Mouse (Mus musculus): ENCODE measurements around the gene Reep3.

Gene Reep3

DNA sequence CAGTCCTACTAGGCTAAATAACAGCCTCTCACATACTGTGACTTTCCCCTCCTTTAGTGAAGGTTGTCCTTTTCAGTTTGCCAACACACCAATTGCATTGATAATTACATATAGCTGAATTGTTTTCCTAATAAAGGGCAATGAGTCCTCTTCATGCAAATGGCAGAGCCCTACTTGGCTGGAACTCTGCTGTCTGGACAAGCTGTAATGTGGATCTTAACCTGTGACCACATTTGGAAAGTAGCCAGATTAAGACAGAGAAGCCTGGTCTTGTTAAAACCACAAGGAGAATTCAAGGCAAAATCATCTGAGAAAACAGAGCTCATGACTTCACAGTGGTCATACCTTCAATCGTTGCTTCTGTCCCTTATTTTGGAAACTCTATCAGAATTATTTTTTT is 121.3 kb downstream of the Reep3 start:
- no peak for DNase-seq (ENCODE audit: extremely low spot score, low spot score)

DNA sequence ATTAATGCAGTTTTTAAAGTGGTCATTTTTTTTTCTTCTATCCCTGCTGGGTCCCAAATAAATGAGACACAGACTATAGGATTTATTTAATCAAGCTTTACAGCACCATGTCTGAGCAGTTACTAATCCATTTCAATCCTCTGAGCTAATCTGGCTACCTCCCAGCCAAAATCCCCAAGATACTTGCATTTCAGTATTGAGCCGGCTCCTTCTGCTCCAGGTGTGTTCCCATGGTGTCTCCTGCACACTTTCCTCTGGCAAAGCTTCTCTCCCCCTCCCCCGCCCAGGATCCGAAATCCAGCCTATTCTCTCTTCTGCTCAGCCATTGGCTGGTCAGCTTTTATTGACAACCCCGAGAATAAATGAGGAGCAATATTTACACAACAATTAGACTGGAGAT is 122.3 kb downstream of the Reep3 start:
- no peak for DNase-seq (ENCODE audit: extremely low spot score, low spot score)

DNA sequence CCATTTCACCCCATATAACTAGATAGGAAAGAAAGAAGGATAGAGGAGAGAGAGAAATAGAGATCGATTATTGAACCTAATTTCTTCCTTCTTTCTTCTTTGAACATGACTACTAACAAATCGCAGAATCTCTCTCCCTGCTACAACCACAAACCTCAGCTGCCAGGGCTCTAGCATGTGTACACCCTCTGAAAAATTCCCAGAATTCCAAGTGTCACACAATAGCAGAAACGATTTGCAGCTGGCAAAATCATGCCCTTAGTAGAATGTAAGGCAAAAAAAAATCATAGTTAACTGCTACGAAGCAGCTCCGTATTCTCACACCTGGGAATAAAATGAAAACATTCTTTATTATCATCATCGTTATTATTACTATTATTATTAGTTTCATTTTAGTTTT is 122.9 kb downstream of the Reep3 start:
- no peak for DNase-seq (ENCODE audit: extremely low spot score, low spot score)

DNA sequence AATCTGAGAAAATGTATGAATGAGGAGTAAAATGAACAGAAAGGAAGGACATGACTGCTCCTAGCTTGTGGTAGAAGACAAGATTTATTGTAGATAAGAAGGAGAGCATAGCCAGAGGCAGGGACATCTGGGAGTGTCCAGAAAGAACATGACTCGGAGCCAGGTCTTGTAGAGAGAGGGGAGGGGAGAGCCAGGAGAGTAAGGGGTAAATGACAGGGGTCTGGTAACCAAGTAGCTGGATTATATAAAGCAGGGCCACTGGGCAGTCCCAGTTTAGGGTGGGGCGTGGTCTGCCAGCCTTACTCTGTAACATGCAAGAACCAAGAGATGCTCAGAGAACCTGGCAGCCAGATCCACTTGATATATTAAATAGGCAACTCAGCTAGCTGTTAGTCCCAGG is 123.5 kb downstream of the Reep3 start:
- DNase-seq (ENCODE audit: extremely low spot score, low spot score) = no peak

DNA sequence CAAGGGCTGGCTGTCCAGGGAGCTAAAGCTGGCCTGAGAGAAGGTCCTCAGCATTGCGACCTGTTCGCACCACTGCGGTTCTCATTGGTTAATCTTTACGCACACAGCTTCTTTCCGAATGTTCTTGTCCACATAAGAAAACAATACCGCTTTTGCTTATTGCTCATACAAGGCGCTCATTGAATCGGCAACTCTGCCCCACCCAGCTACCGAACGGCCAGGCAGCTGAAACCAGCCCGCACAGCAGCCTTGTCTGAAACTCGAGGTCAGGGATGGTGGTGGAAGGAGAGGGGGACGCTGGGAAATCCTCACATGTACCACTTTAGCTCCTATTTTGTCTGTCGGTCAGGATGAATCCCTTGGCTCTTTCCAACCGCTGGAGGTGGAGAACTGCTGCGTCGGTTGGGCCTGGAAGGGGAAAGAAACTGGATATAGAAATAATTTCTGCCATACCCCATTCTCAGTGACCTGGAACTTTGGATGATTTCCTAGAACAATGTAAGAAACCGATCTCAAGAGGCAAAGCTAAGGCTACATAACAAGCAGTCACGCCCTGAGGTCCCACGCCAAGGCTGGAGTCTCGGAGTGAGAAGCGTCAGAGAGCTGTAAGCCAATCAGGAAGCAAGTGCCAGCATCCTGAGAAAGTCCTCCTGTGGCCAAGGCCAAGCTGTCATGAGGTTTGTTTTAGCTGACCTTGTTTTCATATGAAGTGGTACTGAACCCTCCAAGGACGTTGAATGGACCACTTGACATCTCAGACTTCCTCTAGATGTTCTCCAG is 126.2 kb downstream of the Reep3 start:
- DNase-seq (ENCODE audit: extremely low spot score, low spot score) = no peak

DNA sequence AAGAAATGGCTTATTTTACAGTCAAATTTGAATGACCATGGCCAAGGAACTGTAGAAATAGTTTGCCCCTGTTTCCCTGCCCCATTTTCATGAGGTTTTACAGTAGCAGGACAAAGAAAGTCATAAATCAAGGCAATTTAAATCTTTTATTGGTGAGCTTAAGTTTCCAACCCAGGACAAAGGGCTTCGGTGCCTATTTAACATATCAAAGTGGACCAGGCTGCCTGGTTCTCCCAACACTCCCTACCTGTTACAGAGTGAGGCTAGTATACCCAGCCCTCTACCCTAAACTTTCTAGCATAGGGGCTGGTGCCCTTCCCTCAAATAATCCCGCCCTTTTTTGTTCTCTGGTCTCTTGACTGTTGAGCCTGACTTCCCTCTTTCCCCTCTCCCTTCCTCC is 127.2 kb downstream of the Reep3 start:
- no peak for DNase-seq (ENCODE audit: extremely low spot score, low spot score)

DNA sequence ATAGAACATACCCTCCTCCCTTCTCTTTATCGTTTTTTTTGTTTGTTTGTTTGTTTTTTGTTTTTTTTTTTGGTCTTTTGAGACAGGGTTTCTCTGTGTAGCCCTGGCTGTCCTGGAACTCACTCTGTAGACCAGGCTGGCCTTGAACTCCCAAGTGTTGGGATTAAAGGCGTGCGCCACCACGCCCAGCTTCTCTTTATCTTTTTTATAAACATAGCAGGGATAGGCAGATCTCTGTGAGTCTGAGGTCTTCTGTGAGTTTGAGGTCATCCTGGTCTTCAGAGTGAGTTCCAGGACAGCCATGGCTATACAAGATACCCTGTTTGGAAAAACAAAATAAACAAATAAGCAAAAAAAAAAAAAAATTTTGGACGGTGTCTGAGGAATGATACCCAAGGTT is 127.7 kb downstream of the Reep3 start:
- DNase-seq (ENCODE audit: extremely low spot score, low spot score) = no peak

DNA sequence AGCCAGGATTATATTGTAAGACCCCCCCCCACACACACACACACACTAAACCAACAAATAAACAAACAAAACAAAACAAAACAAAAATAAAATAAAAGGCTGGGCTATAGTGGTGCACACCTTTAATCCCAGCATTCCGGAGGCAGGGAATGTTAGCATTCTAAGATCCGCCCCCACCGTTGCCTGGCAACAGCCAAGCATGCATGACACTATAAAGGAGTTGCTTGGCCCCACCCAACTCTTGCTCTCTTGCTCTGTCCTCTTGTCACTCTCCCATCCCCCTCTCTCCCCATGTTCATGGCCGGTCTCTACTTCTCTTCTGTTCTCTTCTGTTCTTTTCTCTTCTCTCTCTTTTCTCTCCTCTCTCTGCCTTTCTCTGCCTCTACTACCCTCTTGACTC is 128.2 kb downstream of the Reep3 start:
- peak; percentile 36 for DNase-seq (ENCODE audit: extremely low spot score, low spot score)

DNA sequence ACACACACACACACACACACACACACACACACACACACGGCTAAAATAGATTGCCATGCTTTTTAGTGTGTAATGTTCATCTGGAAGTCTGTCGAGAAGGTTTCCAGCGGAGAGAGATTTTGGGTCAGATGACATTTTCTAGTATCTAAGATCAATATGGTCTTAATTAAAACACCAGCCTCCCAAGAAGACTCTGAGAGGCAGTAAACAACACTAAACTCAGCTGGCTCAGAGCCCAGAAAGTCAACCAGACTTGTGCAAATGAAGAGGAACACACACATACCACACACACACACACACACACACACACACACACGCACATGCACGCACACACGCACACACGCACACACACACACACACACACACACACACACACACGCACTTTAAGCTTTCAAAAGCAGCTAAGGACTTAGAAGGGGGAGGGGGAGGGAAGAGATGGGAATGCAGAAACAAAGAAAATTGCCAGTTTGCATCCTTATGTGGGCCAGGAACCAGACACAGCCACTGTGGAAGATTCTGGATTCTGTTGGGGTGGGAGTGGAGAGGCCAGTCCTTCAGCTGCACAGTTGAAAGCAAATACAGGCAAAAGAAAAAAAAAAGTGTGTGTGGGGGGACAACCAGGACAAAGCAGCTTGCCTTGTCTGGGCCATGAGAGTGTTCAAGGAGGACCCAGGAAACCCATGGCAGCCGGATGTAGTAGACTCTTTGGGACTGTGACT is 130.2 kb downstream of the Reep3 start:
- no peak for DNase-seq (ENCODE audit: extremely low spot score, low spot score)

DNA sequence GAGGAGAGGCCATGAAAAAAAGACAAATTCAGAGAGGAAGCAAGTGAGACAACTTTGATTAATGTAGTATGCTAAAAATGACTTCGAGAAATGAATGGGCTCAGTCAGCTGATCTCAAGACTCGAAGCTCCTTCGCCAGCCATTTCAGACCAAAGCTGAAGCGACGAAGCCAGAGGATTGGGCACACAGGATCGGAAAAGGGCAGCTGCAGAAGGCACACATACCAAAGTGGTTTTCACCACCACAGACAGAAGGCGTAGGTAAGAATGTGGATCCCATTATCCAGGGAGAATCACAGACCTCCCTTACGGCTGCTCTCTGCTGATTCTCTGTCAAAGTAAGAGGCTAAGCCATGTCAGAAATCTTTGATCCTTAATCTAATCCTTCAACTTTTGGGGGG is 136.6 kb downstream of the Reep3 start:
- DNase-seq (ENCODE audit: extremely low spot score, low spot score) = no peak

Data from neural tube, embryonic 10.5 days (tissue).